Mouse (Mus musculus) layer of hippocampus, adult 9-10 months (tissue): Measurements from ENCODE around the gene Cerk.
"Not testable (repeated sequence)": the region's sequence is repeated elsewhere in the genome, so short reads cannot be mapped to it uniquely, and the experiment has no call there.

Experiments
- DNase-seq: peaks from one replicate; pipeline ENCODE4 v3.0.0; 2022; ENCODE audit warnings: low spot score

The Cerk gene

GRCm38 (mm10) chr15:86185689-86186569 is at the start of gene Cerk:
Cerk (minus strand) TSS chr15:86186141.
- DNase-seq, result no peak

GRCm38 (mm10) chr15:86234517-86235441 is 48.8 kb upstream of the Cerk start:
- no peak for DNase-seq

- no peak for DNase-seq
These were observed 48.1 kb upstream of the Cerk start for GRCm38 (mm10) chr15:86234001-86234400.

DNA sequence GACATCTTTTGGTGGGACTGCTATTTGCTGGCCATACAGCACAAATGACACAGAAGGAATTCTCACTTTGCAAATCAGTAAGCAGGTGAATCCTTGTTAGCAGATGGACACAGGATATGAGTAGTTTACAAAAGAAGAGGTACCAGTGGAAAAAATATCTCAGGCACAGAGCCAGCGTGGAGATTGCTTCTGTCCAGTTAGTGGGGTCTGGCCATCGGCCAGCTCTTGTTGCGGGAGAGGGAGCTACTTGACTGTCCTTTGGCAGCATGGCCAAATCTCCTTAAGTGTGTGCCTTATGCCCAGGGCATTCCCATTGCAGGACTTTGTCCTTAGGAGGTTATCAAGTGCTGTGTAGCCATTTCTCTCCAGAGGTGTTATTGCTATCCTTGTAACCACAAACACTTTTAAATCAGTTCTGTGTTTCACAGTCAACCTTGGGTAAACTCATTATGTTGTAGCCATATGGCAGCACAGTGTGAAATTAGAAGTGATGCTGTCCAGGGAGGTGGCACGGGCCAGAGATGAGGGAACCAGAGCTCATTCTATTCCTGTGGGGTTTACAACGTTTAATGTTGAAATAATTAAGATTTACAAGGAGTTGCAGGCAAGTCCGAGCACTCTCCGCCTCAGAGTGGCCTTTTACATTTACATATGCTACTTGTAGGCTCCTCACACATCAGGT is 46.0 kb upstream of the Cerk start:
- no peak for DNase-seq

DNA sequence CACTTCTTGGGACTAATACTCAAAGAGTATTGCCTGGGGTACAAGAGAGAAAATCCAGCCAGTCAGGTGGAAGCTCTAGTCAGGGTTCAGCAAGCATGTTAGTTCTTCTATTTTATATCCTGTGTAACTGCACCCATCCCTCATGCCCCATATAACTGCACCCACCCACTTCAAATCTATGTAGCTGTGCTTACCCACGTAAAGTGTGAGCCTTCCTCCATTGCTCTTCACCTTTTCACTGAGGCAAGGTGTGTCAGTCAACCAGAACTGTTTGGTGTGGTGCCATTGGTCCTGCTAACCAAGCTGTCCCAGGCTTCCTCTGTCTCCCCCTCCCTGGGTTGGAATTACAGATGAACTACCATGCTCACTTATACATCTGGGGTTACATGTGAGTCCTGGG is 45.2 kb upstream of the Cerk start:
- DNase-seq, result no peak

- no peak for DNase-seq
These were observed 43.7 kb upstream of the Cerk start for GRCm38 (mm10) chr15:86229623-86230022.

- no peak for DNase-seq
These were observed 43.1 kb upstream of the Cerk start for GRCm38 (mm10) chr15:86229088-86229487.

DNA sequence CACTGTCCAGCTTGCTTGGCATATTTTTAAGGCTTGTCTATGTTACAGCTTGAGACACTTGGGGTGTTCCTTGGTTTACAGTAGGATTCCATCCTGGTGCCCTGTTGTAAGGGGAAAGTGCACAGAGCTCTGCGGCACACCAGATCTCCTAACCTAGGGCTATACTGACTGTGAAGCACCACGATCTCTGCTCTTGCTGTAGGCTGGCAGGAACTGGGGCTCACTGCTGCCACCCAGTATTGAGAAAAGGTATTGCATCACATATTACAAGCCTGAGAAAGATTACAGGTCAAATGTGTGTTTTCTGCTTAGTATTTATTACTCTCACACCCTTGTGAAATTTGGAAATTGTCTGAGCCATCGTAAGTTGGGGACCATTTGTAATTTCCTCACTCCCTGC is 42.2 kb upstream of the Cerk start:
- no peak for DNase-seq

- DNase-seq, result no peak
These were observed 41.0 kb upstream of the Cerk start for GRCm38 (mm10) chr15:86226968-86227367.

DNA sequence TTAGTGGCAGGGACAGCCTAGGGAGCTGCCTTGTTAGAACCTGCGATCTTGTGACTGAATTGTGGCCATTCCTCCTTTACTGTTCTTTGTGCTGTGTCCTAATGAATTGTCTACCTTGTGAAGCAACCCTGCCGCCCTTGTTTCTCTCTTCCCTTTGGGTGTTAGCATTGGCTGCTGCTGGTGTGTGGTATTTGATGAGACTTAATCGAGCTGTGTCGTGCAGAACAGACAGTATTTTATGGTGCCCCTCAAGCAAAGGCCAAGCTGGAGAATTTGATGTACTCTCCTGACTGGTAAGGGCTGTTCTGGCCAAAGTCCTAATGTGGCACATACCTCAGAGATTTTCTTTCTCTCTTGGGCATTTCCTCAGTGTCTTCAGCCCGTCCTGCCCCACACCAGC is 40.3 kb upstream of the Cerk start:
- no peak for DNase-seq

DNA sequence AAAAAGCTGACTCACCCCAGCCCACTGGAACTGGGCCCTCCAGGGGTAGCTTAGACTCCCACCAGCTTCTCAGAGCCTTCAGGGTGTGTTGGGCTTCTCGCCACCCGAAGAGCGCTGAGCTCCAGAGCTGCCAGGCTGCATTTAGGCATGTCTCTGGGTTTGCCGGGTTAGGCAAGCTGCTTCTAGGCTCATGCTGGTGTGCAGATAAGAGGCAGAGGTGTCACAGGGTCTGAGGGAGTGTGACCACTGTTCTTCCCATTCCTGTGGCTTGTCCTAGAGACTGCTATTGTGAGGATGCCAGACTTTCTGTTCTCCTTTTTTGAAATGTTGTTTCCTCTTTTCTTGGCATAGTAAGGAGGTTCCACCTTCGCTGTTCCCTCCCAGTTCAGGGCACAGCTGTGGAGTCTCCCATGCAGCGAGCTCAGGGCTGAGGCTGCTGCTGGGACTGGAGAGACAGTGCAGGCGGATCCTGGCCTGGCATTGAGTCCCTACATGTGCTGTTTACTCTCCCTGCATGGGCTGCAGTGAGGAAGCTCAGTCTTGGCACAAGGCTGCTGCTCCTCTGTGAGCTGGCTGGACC is 39.1 kb upstream of the Cerk start:
- DNase-seq, result no peak

GRCm38 (mm10) chr15:86221901-86222300 is 36.0 kb upstream of the Cerk start:
- not testable (repeated sequence) for DNase-seq

DNA sequence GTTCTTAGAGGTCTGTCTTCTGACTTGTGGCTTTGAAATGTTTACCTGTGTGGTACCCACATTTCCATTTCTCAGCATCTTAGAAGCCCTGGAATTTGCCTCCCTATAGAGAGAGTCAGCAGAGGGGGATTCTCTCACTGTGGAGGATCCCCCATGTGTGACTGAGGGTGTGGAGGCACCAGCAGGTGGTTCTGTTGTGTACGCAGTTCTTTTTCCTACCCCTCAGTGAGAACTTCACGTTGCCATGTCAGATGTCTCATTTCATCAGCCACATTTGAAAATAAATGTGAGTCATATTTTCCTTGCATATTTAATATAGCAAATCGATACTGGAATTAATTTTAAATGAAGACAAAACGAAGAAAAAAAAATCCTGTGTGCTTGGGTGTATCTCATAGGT is 35.4 kb upstream of the Cerk start:
- no peak for DNase-seq

DNA sequence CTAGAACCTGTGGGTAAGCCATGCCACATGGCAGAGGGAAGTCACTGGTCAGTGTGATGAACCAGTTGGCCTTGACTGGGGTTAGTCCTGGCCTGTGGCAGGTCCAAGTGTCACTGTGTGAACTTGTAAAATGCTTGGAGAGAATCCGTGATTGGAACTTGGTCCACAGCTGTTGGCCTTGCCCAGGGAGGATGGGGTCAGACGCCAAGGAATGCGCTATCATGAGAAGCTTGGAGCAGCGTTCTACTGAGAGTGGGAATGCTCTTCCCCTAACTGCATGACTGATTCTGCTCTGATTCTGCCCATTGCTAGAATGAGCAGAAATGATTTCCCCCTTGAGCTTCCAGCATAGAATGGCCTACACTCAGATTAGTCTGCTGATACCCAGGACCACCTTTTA is 34.8 kb upstream of the Cerk start:
- no peak for DNase-seq

DNA sequence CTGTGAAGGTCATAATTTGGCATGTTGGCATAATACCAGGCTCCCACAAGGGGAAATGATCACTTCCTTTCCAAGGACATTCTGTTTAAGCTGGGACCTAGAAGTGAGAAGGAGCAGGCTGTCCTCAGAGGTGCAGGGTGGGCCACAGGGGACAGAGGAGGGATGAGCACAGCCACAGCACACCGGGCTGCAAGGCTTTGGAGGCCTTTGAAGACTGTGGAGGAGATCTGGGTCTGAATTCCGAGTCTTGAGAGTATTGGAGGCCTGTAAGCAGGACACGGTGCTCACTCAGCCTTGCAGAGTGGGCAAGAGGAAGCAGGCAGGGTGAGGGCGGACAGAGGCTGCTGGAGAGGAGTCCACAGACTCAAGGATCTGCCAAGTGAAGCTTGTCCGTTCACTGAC is 34.3 kb upstream of the Cerk start:
- no peak for DNase-seq

DNA sequence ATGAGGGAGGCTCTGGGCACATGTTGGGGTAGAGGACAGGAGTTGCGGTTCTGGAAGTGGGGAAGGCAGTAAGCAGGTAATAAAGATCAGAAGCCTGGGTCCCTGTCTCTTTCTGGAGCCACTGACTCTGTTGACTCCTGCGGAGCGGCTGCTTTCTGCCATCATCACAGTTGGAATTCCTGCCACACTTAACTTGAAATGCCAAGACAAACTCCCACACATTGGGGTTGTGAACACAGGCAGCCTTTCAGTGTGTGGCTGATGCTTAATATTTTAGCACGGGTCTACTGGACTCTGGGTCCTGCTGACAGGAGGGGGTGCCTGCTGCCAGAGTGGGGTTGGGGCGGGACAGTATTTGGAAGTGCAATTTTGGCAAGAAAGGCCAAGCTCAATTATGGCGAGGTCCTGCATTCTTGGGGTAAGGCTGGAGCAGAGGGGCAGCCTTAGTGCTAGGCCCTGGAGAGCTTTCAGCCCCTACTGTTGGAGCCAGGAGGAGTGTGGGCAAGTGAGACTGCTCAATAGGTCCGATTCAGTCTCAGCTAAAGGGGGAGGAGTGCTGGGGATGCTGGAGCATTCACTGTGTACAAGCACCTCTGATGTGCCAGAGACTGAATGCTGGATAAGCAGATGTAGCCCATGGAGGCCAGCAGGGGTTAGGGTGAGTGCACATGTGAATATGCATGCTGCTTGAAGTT is 33.7 kb upstream of the Cerk start:
- no peak for DNase-seq

GRCm38 (mm10) chr15:86216641-86217040 is 30.7 kb upstream of the Cerk start:
- not testable (repeated sequence) for DNase-seq

DNA sequence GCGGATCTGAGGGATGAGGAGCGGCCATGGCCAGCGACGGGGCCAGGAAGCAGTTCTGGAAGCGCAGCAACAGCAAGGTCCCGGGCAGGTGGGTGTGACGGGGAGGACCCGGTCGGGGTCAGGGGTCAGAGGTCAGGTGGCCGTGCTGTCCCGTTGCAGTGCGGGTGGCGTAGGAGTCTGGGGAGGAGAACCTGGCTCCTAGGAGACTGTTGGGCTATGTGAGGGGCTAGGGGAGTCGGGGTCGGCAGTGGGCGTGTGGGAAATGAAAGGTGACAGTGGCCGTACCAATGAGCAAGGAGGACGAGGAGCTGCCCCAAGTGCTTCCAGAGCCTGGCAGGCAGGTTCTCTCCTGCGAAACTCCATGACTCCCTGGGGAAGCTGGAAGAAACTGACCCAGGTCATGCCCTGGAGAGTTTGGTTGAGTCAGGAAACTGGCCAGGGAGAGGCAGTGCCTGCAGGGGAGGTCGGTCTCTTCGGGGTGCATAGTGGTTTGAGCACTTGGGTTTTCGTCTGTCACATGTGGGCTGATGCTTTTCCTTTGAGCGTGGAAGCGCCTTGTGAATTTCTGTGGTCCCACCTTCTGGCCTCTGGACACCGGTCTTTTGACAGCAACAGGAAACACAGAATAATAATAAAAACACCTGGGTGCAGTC is 28.7 kb upstream of the Cerk start:
- DNase-seq, result no peak

- DNase-seq, result peak; percentile 79
These were observed 28.0 kb upstream of the Cerk start, which contains the start of gene Tbc1d22a for GRCm38 (mm10) chr15:86213753-86214548. Tbc1d22a (plus strand) TSS chr15:86214459.

- not testable (repeated sequence) for DNase-seq
These were observed 26.3 kb upstream of the Cerk start for GRCm38 (mm10) chr15:86212193-86212592.
